In genomic region chr3:126997391-126998007, GRCm38 (mm10) we compare ENCODE assay signal across 8 mouse cellular contexts.
DNase-seq lines count a peak whose midpoint lies in the region; ATAC-seq lines count a peak whose summit lies in the region.

No protein-coding gene starts in this region.

- WGBS in heart, embryonic 14.5 days, result 22% methylated on average over 17 of the region's 17 CpGs
- WGBS in hindbrain, embryonic 11.5 days, result 3% methylated on average over 17 of the region's 17 CpGs
- 3% methylated on average over 17 of the region's 17 CpGs for WGBS in midbrain, embryonic 13.5 days

- peak overlapping the region; percentile 59 for H3K4me2 ChIP-seq in heart, embryonic 14.5 days (ENCODE audit: low read length)
- peak overlapping the region; percentile 37 for H3K4me2 ChIP-seq in hindbrain, embryonic 11.5 days (replicated peaks; ENCODE audit: low read depth, low read length)
- H3K4me2 ChIP-seq in midbrain, embryonic 13.5 days (replicated peaks), result peak overlapping the region; percentile 52

- no peak overlapping the region; the same call in 1 of the 2 replicates for H3K9ac ChIP-seq in heart, embryonic 14.5 days (ENCODE audit: low read length)
- H3K9ac ChIP-seq in hindbrain, embryonic 11.5 days (ENCODE audit: low read depth, low read length), result peak overlapping the region; percentile 32
- peak overlapping the region; percentile 41; the same call in 1 of the 2 replicates for H3K9ac ChIP-seq in midbrain, embryonic 13.5 days (replicated peaks)

- no peak overlapping the region for H3K27ac ChIP-seq in heart, embryonic 14.5 days (replicated peaks in 1 of 2; ENCODE audit: control insufficient read depth in 1 of 2, insufficient read depth in 1 of 2, low read depth in 2 of 2, low read length in 2 of 2)
- H3K27ac ChIP-seq in hindbrain, embryonic 11.5 days (ENCODE audit: low read depth, low read length), result peak overlapping the region; percentile 58
- peak overlapping the region; percentile 83 for H3K27ac ChIP-seq in midbrain, embryonic 13.5 days

- no peaks in the 10 kb centered on the region for H3K27me3 ChIP-seq in heart, embryonic 14.5 days (ENCODE audit: control insufficient read depth, insufficient read depth, low read length)
- H3K27me3 ChIP-seq in hindbrain, embryonic 11.5 days (ENCODE audit: control insufficient read depth, insufficient read depth, low read length), result no peaks in the 10 kb centered on the region
- H3K27me3 ChIP-seq in midbrain, embryonic 13.5 days, result no peaks in the 10 kb centered on the region

- no peaks in the 10 kb centered on the region for H3K9me3 ChIP-seq in heart, embryonic 14.5 days (ENCODE audit: control insufficient read depth, low read length)
- H3K9me3 ChIP-seq in hindbrain, embryonic 11.5 days (ENCODE audit: control insufficient read depth, low read length), result no peaks in the 10 kb centered on the region
- H3K9me3 ChIP-seq in midbrain, embryonic 13.5 days, result no peaks in the 10 kb centered on the region

- H3K4me1 ChIP-seq in heart, embryonic 14.5 days (ENCODE audit: control insufficient read depth in 2 of 2, insufficient read depth in 2 of 2, low read length in 2 of 2), result peaks cover 0 to 8% of the 10 kb centered on the region in 2 experiments; a peak in 3 of 4 replicates
- 0 out of 2 replicates have a peak, but pooled peaks cover 3% of the 10 kb centered on the region for H3K4me1 ChIP-seq in hindbrain, embryonic 11.5 days (replicated peaks; ENCODE audit: control insufficient read depth, insufficient read depth, low read length)
- H3K4me1 ChIP-seq in midbrain, embryonic 13.5 days (replicated peaks), result peaks cover 57% of the 10 kb centered on the region

- H3K36me3 ChIP-seq in heart, embryonic 14.5 days (ENCODE audit: control insufficient read depth, insufficient read depth, low read length), result peaks cover 10% of the 10 kb centered on the region; the same call in 1 of the 2 replicates
- H3K36me3 ChIP-seq in hindbrain, embryonic 11.5 days (ENCODE audit: control insufficient read depth, insufficient read depth, low read length), result no peaks in the 10 kb centered on the region
- peaks cover 14% of the 10 kb centered on the region for H3K36me3 ChIP-seq in midbrain, embryonic 13.5 days

- no peak for DNase-seq in heart, adult 8-10 months (ENCODE audit: low spot score)
- peak; percentile 62 for DNase-seq in hindbrain, embryonic 11.5 days (ENCODE audit: low spot score)
- DNase-seq in frontal cortex, postnatal 14 days (ENCODE audit: low spot score in 2 of 2), result no peak
- no peak for DNase-seq in ovary, postnatal 36 days (ENCODE audit: low spot score)
- DNase-seq in MN1 (ENCODE audit: low spot score), result no peak

- ATAC-seq in heart, embryonic 14.5 days (ENCODE audit: insufficient number of reproducible peaks, insufficient read depth, low FRiP score, low read depth), result no peak
- peak; percentile 76 for ATAC-seq in common myeloid progenitor, adult 5-6 weeks (replicated peaks; ENCODE audit: low read depth, poor library complexity, severe bottlenecking)
- ATAC-seq in hindbrain, embryonic 11.5 days (ENCODE audit: low FRiP score), result peak; percentile 45
- no peak for ATAC-seq in midbrain, embryonic 13.5 days

- H3K4me3 ChIP-seq in heart, embryonic 14.5 days (ENCODE audit: control insufficient read depth in 1 of 2, insufficient read depth in 1 of 2, low read depth in 1 of 2, low read length in 2 of 2), result peak overlapping the region; percentile 20 to 29; a peak in 3 of 4 replicates
- peak overlapping the region; percentile 8; the same call in 1 of the 2 replicates for H3K4me3 ChIP-seq in hindbrain, embryonic 11.5 days (ENCODE audit: low read depth, low read length)
- H3K4me3 ChIP-seq in midbrain, embryonic 13.5 days (replicated peaks), result peak overlapping the region; percentile 26

Comparison
In these comparisons a context has a peak if more than half of its experiments do, and no peak if none do; other contexts are left out.
1. ATAC-seq: peak in common myeloid progenitor, adult 5-6 weeks (single experiment) and hindbrain, embryonic 11.5 days (single experiment); none in heart, embryonic 14.5 days (single experiment) and midbrain, embryonic 13.5 days (single experiment).
2. H3K27ac ChIP-seq: peak in hindbrain, embryonic 11.5 days (single experiment) and midbrain, embryonic 13.5 days (single experiment); none in heart, embryonic 14.5 days (0 of 2).
3. Peak in every context shown above with its lines, with median percentiles within 50 percentile points of each other: H3K4me2 ChIP-seq and H3K4me3 ChIP-seq.